Mouse (Mus musculus) stomach, postnatal 0 days (tissue): Measurements from ENCODE around the gene Gfra1. TPM values are rescaled to one million over a fixed set of nuclear protein-coding genes. Genes with fewer than 3 reads are reported as not detected.

Source experiments
- ATAC-seq: fragments of 200-750 bp; cut with Nextera tagmentation; 2 replicates; pipeline ENCODE4 v1.8.0; 2017; ENCODE audit not compliant: low FRiP score, low TSS enrichment
- DNase-seq: peaks from one replicate; pipeline ENCODE4 v3.0.0-alpha.2; 2016; ENCODE audit warnings: low spot score
- H3K27ac ChIP-seq: fragments of 300-500 bp; sonication (generic); replicated peaks from 2 replicates; pipeline ENCODE4 v1.5.1; 2014; ENCODE audit warnings: mild to moderate bottlenecking, control low read depth
- H3K27me3 ChIP-seq: fragments of 300-500 bp; sonication (generic); 2 replicates; pipeline ENCODE4 v1.6.1; 2014; ENCODE audit warnings: low read length; ENCODE audit not compliant: control insufficient read depth, insufficient read depth
- H3K36me3 ChIP-seq: fragments of 300-500 bp; sonication (generic); 2 replicates; pipeline ENCODE4 v1.6.1; 2014; ENCODE audit warnings: low read length, mixed read lengths; ENCODE audit not compliant: control insufficient read depth, insufficient read depth
- H3K4me1 ChIP-seq: fragments of 300-500 bp; sonication (generic); replicated peaks from 2 replicates; pipeline ENCODE4 v1.6.1; 2014; ENCODE audit warnings: antibody characterized with exemption; ENCODE audit not compliant: control insufficient read depth, insufficient read depth
- H3K4me2 ChIP-seq: fragments of 300-500 bp; sonication (generic); replicated peaks from 2 replicates; pipeline ENCODE4 v1.6.1; 2014; ENCODE audit warnings: low read depth, mild to moderate bottlenecking, control low read depth, moderate library complexity
- H3K4me3 ChIP-seq: fragments of 300-500 bp; sonication (generic); 2 replicates; pipeline ENCODE4 v1.5.1; 2014; ENCODE audit warnings: low read depth, low read length, control low read depth
- H3K9ac ChIP-seq: fragments of 300-500 bp; sonication (generic); 2 replicates; pipeline ENCODE4 v1.6.1; 2014; ENCODE audit warnings: mild to moderate bottlenecking, low read length, control low read depth, mixed read lengths
- H3K9me3 ChIP-seq: fragments of 300-500 bp; sonication (generic); 2 replicates; pipeline ENCODE4 v1.6.1; 2016; ENCODE audit warnings: low read length; ENCODE audit not compliant: control insufficient read depth
- CTCF ChIP-seq: IDR thresholded peaks from 2 replicates; pipeline ENCODE4 v1.5.1; 2016; ENCODE audit warnings: antibody characterized with exemption, low read depth, mild to moderate bottlenecking, moderate library complexity
- EP300 ChIP-seq: optimal IDR thresholded peaks from 2 replicates; pipeline ENCODE3; 2016; ENCODE audit warnings: antibody characterized with exemption
- WGBS: fragments of 180-500 bp; shearing (Covaris S2); extraction: QIAGEN DNeasy Blood & Tissue Kit; methylation state at CpG from one replicate; pipeline ENCODE4 v1.1.7; 2014; 5-methylcytosine and 5-hydroxymethylcytosine counted together
- polyA plus RNA-seq: library from polyadenylated mRNA; unstranded; fragments of >200 nt; fragmentation: Nextera tagmentation; extraction: Ambion mirVana; gene quantifications from 2 replicates; pipeline ENCODE4 v1.2.1, GENCODE M21; 2015

The Gfra1 gene
- polyA plus RNA-seq, 1 experiment from 2014 or later: 9.1 TPM

DNA sequence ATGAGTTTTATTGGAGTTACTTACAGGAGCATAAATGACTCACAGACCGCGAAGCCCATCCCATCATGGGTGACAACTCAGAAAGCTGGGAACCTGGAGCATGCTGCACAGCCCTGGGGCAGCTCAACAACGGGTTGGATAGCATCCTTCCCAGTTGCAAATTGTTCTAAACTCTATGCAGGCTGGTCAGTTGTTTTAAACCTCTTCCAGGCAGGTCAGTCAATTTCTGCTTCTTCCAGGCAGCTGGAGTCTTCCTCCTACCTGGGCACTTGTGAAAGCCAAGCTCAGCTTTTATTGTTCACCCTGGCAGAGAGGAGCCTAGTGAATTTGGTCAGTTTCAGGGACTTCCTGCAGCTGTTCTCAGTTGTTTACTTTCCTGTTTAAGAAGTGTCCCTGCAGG is 18.5 kb upstream of the Gfra1 start:
- Histone ChIP-seq H3K9ac (no peak overlapping the region), H3K4me3 (no peak overlapping the region), H3K36me3 (no peaks in the 10 kb centered on the region), H3K27ac (no peak overlapping the region), H3K27me3 (no peaks in the 10 kb centered on the region), H3K4me1 (no peaks in the 10 kb centered on the region), H3K9me3 (no peaks in the 10 kb centered on the region), H3K4me2 (no peak overlapping the region)
- WGBS: 94% methylated on average over 3 of the region's 3 CpGs
- ATAC-seq (no peak), DNase-seq (no peak)
- TF ChIP-seq EP300 (no peak), CTCF (no peak)

DNA sequence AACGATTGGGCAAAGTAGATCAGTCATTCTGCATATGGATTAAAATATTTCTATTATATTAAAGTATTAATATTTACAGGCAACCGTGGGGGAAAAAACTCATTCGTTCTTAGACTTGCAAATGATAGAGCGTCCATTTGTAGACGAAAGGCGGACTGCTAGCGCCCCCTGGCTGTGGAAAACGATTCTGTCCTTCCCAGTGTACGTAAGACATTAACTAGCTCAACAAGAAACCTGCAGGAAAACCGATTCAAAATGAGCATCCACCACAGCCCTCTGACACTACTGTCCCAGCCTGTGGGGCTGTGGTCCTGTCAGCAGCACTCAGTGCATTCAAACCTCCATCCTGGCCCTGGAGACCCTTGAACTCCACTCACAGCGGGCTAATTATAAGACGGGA is 13.7 kb upstream of the Gfra1 start:
- Histone ChIP-seq H3K4me1 (no peaks in the 10 kb centered on the region), H3K4me3 (no peak overlapping the region), H3K27ac (no peak overlapping the region), H3K9me3 (no peaks in the 10 kb centered on the region), H3K9ac (no peak overlapping the region), H3K4me2 (no peak overlapping the region), H3K36me3 (no peaks in the 10 kb centered on the region), H3K27me3 (no peaks in the 10 kb centered on the region)
- ATAC-seq (0 out of 2 replicates have a peak, but pooled peaks have one; percentile 32), DNase-seq (peak; percentile 87)
- 16% methylated on average over 12 of the region's 12 CpGs for WGBS
- no peak for TF ChIP-seq EP300
- TF ChIP-seq CTCF: peak; percentile 92

DNA sequence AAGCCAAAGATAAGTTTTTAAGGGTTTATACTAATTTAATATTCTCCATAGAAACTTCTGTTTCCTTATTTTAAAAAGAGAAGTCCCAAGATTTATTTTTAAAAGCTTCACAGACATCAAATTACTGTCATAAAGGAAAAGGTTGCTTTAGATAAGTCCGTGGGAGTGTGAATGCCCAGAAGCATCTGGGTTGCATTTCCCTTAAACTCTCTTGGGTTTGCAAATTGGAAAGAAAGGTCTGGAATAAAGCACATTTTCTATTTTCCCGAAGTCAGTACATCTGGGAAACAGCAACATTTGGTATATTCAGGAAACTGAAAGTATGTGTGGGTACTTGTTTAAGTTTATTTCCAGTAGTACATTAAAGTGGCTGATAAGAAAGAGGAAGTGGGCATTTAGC is 12.6 kb upstream of the Gfra1 start:
- no peak for DNase-seq
- no peaks in the 10 kb centered on the region for H3K4me1 ChIP-seq
- WGBS: 57% methylated on average over 2 of the region's 2 CpGs
- H3K4me3 ChIP-seq: no peak overlapping the region
- no peak for TF ChIP-seq EP300
- no peak for TF ChIP-seq CTCF
- H3K4me2 ChIP-seq: no peak overlapping the region
- no peaks in the 10 kb centered on the region for H3K27me3 ChIP-seq
- H3K27ac ChIP-seq: no peak overlapping the region
- no peak for ATAC-seq
- H3K9ac ChIP-seq: no peak overlapping the region
- H3K9me3 ChIP-seq: no peaks in the 10 kb centered on the region
- no peaks in the 10 kb centered on the region for H3K36me3 ChIP-seq

DNA sequence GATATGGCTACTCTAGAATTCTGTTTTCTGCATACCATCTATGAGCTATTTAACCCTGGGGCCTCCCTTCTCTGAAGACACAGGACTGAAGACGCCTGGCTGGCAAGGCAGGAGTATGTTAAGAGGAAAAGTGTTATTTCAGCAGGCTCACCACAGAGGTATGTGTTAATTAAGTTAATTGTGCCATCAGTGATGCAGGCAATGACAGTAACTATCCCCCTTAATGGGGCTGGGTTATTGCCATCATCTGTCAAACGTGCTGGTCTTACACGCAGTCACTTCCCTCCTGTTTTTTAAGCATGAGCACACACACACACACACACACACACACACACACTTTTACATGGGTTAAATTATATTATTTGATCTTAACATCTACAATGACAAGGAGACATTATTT is 8.0 kb upstream of the Gfra1 start:
- H3K36me3 ChIP-seq: no peaks in the 10 kb centered on the region
- TF ChIP-seq EP300 (no peak), CTCF (no peak)
- no peak for DNase-seq
- no peaks in the 10 kb centered on the region for H3K9me3 ChIP-seq
- WGBS: 79% methylated on average over 3 of the region's 3 CpGs
- H3K27ac ChIP-seq: no peak overlapping the region
- H3K9ac ChIP-seq: no peak overlapping the region
- no peaks in the 10 kb centered on the region for H3K4me1 ChIP-seq
- no peaks in the 10 kb centered on the region for H3K27me3 ChIP-seq
- no peak overlapping the region for H3K4me3 ChIP-seq
- no peak for ATAC-seq
- H3K4me2 ChIP-seq: no peak overlapping the region

DNA sequence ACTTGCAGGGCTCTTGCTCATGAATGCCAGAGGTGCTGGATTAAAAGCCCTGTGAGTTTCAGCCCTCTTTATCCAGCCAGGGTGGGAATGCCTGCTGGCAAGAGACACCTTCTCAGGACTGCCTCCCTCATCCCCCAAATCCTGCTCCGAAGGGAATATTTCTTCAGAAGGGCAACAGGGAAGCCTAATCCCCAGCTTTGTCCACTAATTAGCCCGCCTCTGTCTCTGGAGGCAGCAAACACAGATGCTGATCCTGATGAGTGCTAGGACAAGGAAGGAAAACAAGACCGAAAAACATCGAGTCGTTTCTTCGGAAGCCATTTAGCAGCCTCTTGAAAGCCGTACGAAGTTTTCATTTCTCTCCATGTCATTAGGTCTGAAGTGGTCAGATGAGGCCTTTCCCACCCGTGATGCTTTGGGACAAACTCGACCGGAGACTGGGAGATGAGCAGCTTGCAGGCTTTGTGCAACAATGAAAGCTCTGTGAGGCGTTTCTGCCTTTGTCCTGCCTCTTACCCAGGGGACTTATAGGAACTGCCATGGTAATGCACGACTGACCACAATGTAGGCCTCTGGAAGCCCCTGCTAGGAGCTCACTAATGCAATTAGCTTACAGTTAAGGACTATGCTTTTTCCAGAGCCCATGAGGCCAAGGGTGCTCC is 4.8 kb upstream of the Gfra1 start:
- H3K36me3 ChIP-seq: no peaks in the 10 kb centered on the region
- no peak overlapping the region for H3K9ac ChIP-seq
- H3K4me1 ChIP-seq: no peaks in the 10 kb centered on the region; the same call in 1 of the 2 replicates
- no peaks in the 10 kb centered on the region for H3K27me3 ChIP-seq
- DNase-seq (no peak), ATAC-seq (no peak)
- WGBS: 69% methylated on average over 13 of the region's 13 CpGs
- H3K4me3 ChIP-seq: no peak overlapping the region
- H3K9me3 ChIP-seq: no peaks in the 10 kb centered on the region
- no peak overlapping the region for H3K27ac ChIP-seq
- TF ChIP-seq EP300: no peak
- no peak for TF ChIP-seq CTCF
- H3K4me2 ChIP-seq: no peak overlapping the region

DNA sequence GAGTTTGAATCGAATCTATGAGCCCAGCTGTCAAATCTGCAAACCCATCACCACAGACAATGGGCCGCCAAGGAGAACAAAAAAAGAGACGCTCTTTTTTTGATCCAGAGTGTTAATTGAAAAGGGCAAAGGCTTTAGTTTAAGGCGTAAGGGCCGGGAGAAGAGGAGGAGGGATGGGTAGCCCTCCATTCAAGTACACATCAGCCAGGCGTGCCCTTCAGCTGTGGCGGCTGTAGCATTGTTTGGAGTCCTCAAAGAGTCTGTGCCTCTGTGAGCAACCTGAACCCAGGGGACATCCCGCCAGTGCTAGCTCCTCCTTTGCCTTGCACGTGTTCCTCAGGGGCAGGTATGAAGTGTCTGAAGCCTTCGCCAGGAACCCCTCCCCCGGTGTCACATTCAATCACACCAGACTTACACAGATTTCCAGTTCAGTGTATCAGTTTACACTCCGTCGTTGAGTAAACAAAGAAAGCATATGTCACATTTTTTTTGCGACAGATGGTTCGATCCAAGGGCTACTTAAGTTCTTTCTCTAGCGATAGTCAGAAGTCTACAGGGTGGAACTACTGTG is 867 bp upstream of the Gfra1 start:
- Histone ChIP-seq H3K4me2 (peak overlapping the region; percentile 94), H3K36me3 (no peaks in the 10 kb centered on the region), H3K9me3 (no peaks in the 10 kb centered on the region), H3K27ac (no peak overlapping the region), H3K9ac (no peak overlapping the region), H3K4me1 (peaks cover 4% of the 10 kb centered on the region), H3K4me3 (no peak overlapping the region; the same call in 1 of the 2 replicates), H3K27me3 (no peaks in the 10 kb centered on the region)
- DNase-seq (peak; percentile 28), ATAC-seq (no peak)
- WGBS: 12% methylated on average over 16 of the region's 16 CpGs
- TF ChIP-seq CTCF: no peak
- TF ChIP-seq EP300: no peak
